Mouse (Mus musculus) adrenal gland, adult 2 months (tissue): Measurements from ENCODE around the gene AY358078. TPM values are rescaled to one million over a fixed set of nuclear protein-coding genes. Genes with fewer than 3 reads are reported as not detected.
"Not testable (repeated sequence)": the region's sequence is repeated elsewhere in the genome, so short reads cannot be mapped to it uniquely, and the experiment has no call there.

Experiments
- DNase-seq: peaks from one replicate; pipeline ENCODE4 v3.0.0; 2021
- long read RNA-seq: library from polyadenylated mRNA; stranded (forward); transcript quantifications from one replicate; pipeline ENCODE4 v2.0.0, GENCODE M21; 2021
- polyA plus RNA-seq: library from polyadenylated mRNA; depleted of rRNA; stranded (reverse); fragments of >200 nt; gene quantifications from 2 replicates; pipeline ENCODE4 v1.2.3, GENCODE M21; 2012; rRNA removed
- total RNA-seq, 2 experiments: library from RNA; stranded (reverse); gene quantifications; 2 replicates each; pipeline ENCODE4 v1.2.3; 2021

Gene AY358078
- total RNA-seq = not detected
- polyA plus RNA-seq = not detected in 2 replicates
- long read RNA-seq = 0 reads

DNA sequence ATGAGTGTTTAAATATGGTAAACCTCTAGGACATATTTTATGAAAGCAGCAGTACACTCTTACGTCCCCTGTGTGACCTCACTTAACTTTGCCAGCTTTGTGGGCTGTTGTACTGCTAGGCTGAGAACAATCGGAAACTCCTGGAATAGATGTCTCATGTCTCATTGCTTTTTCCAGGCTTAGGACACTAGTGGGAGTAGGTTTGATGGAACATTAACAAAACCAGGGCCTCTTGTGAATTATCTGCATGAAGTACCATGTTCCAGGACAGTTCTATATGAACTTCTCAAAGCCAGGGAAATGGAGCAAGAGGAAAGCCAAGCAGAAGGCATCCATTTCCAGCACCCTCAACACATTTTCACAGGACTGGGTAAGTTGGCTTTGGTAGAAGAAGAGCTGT, at the start of gene AY358078:
Gene AY358078 (plus strand): TSS at position 301 of the 400 bp plus-strand sequence.
- no peak for DNase-seq

DNA sequence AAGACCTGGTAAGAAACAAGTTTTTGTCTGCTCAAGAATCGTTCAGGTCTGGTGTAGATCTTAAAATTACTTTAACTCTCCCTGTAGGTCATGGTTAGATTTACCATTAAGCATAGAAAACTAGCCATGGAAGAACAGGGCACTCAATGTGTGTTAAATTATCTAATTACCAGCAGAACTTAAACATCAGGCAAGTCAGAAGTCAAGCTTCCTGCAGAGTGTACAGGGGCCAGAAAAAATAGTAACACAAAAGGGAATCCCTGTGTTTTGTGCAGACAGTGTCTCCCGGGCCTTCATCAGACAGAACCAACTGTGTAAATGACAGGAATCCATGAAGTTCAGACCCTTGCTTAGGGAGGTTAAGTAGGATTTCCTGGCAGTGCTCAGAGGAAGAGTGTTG, 43.9 kb upstream of the AY358078 start:
- no peak for DNase-seq

DNA sequence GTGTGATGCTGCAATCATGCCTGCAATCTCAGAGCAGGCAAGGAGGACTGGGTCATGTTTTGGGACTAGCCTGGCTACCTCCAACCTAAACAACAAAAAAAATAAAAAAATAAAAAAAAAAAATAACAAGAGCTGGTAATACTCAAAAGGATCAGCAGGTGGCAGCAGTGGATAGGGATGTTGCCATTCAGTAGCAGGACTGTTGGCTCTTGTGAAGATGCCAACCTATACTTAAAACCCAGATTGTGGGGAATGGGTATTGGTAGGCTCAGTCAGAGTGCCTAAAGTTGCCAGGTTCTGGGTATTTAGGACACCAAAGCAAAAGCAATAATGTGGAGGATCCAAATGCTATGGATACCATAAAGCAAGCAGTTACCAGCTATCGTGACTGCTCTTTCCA, 28.5 kb upstream of the AY358078 start:
- DNase-seq = not testable (repeated sequence)

DNA sequence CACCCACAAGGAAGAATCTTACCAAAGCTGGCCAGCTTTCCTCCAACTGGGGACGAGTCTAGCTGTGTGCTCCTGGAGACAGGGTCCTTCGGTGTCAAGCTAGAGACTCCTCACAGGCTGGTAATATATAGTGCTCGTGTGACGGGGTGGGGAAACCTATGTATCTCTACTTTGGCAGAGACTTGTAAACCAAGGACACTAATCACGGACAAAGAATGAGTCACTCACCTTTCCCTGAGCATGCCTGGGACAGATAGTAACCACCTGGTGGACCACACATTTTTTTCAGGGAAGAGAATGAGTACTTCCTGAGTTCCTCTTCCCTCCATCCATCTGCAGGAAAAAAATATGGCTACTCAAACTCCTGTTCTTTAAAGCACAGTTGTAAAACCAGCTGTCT, 26.4 kb upstream of the AY358078 start, which contains the start of gene Ang4:
Gene Ang4 (minus strand): TSS at position 101 of the 400 bp plus-strand sequence.
- no peak for DNase-seq

DNA sequence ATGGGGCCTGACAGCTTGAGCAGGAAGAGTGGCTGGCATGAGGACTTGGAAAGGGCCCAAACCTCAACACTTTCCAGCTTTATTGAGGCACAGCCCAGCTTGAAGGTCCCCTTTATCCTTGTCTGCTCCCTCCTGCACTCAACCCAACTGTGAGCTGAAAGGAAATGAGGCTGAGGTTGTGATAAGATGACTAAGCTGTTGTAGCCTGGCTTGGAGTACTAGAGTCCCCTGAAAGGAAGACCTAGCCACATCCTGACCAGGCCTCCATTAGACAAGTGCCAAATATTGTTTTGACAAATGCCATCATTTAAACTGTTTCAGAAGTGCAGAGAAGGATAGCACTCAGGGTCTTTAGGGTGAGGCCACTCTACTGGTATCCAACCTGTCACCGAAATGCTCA, 22.1 kb upstream of the AY358078 start:
- no peak for DNase-seq

DNA sequence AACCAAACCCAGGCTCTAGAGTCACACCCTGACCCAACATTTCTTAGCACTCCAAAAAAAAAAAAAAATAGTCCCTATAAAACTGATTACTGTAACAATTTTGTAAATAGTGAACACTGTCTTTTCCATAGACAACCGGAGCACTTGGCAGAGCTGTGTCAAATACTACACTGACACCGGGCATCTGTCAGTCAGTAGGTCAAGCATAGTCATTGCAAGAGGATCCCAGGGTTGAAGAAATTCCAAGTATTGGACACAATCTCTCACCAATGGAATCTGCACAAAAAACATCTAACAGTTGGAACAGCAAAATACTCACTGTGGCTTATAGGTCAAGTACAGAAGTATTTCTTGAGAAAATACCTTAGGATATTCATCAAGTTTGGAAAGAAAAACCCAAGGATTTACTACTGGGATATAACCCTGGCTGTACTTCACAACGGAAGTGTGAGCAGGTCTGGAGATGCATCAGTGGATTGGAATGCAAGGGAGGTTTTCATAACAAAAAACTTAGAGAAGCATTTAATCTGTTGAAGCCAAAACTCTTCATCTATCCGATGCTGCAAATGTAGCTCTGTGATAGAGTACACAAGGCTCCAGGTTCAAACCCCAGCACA, 20.9 kb upstream of the AY358078 start:
- DNase-seq = no peak

DNA sequence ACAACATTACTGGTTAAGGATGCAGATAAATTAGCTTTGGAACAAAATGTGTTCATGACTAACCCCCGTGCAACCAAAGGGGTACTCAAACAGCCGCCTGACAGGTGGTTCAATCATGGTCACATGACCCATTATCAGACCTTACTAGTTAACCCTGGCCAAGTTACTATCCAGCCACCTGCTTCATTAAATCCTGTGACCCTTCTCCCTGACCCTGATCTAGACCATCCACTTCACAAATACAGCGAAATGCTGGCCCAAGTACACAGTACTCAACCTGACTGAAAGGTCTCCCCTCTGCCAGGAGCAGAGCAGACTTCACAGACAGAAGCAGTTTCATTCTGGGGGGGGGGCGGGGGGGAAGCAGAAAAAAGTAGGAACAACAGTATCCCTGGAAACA, 13.5 kb upstream of the AY358078 start:
- no peak for DNase-seq

DNA sequence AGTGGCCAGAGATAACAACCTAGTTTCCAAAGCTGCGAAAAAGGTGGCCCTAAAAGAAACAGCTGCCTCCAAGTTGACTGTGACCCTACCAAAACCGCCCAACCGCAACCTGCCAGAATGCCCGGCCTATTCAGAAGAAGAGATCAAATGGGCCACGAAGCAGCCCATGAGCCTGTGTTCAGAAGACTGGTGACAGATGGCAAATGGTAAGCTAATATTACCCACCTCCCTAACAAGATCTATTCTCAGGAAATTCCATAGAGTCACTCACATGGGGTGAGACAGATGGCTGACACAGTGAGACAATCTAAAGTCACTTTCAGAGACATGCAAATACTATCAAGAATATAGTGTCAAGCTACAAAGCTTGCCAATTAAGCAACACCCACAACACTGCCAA, 12.8 kb upstream of the AY358078 start:
- no peak for DNase-seq

DNA sequence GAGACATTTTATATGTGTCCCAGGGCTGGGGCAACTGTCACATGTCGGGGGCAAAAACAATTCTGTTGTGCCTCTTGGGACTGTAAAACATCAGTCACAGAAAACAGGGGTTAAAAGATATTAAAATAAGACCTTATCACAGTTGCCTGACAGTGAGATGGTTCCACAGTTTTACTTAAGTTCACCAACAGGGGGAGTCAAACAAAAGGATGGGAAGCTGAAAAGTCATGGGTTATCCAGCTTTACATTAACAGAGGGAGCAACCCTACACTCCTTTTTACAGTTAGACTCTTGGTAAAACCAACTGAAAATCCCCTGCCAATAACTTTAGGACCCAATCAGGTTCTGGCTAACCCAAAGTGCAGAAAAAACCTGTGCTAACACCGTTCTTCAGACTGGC, 10.7 kb upstream of the AY358078 start:
- DNase-seq = no peak

DNA sequence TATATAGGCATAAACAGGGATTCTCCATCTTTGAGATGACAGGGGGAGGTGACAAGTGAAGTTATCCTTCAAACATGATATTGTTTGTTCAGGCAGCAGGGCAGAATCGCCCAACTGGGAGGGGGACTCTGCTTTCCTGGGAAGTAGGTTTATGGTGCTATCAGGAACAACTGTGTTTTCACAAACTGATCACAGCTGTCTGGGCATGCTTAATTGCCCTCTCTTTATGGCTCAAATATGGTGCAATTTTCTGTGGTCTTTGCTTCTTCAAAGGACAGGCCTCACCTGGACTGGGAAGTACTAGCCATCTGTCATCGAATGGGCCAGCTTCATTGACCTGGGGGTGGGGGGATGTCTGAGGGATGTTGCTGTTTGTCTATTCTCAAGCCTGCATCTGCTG, 5.7 kb upstream of the AY358078 start:
- no peak for DNase-seq

DNA sequence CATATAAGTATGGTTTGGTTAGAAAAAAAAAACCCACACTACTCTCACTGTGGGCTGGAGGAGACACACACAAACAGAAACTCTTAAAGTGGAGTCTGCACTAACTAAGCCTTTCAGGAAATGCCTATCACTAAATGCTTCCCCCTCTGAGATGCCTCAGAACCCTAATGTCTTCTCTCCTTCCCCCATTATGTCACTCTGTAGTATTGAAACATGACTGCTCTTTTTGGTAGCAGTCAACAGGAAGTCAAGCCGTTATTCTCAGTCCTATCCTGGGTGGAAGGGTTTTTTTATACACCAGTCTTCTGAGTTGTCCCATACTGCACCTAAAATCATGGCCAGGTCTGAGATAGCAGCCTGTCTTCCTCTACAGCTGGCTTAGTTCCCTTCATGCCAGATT, 26.8 kb downstream of the AY358078 start:
- DNase-seq = no peak

DNA sequence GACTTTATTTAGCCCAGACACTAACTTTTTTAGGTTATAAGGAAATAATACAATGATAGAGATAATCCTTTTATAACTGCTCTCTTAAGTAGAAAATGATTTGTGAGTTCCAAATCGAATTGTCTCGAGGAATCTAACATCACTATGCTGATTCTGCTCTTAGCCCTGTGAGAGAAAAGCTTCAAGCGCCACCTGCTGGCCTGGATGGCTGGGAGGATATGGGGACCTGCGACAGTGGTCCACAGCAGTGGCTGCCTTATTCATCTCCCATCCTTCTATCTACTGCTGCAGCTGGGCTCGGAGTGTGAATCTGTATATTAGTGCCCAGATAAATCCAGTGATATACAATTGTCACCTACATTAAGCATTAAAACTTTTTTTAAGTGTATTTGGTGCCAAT, 28.0 kb downstream of the AY358078 start:
- peak; percentile 17 for DNase-seq

DNA sequence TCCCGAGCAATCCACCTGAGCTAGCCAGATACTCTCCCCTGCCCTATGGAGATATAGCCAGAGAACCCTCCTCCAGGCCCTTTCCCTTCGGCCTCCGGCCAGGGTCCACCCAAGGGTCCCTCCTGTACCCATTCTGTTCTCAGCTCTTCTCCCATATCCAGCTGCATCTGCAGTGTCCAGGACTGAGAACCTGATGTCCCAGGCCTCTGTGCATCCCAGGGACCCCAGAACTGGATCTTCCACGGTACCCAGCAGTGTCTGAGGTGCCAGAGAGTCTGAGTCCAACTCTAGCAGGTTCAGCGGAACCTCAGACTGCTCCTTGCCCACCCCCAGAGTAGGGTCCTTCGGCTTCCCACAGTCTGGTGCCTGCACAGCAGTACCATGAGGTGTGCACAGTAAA, 29.3 kb downstream of the AY358078 start:
- no peak for DNase-seq

DNA sequence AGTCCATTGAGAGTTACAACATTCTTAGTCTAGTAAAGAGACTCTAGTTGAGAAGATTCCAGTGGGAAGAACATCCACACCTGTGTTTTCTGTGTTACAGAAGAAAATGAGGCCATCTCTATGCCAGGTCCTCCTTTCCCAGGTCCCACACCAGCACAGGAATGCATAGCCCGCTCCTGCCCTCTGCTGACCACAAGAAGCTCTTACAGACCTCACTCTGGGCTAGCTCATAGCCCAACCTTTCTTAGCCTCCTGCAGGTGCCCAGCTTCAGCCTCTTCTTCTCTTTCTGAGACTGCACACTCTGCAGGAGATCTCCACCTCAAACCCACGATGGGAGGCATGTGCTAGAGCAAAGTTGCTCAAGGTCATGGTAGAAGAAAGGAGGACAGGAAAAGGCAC, 38.6 kb downstream of the AY358078 start:
- not testable (repeated sequence) for DNase-seq

DNA sequence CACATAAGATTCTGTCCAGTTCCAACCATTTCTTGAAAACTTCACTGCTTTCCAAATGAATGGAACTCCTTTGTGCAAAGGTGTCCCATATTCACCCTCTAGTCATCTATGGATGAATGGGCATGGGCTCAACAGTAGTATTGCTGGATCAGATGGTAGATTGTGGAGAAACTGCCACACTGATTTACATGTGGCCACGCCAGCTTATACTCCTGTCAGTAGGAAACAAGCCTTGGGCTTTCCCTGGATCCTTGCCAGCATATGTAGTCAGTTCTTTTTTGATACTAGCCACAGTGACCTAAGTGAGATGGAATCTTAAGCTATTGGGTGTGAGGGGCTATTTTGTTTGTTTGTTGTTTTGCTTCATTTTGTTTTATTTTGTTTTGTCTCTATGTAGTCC, 42.4 kb downstream of the AY358078 start:
- DNase-seq = no peak

DNA sequence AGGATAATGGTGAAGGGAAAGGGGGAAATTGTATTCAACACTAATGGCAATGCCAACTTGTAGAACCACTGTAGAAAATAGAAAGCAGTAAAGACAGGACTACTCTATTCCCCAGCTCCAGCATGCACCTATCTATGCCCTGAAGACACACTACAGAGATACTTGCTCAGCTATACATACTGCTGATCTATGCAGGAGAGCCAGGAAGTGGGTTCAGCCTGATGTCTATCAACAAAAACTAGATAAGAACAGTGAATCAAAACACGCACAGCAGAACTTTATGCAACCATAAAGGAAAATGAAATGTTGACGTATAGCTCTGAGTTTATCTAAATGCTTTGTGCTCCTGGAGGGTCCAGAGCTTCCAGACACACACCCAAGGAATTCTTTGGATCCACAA, 42.9 kb downstream of the AY358078 start:
- no peak for DNase-seq

DNA sequence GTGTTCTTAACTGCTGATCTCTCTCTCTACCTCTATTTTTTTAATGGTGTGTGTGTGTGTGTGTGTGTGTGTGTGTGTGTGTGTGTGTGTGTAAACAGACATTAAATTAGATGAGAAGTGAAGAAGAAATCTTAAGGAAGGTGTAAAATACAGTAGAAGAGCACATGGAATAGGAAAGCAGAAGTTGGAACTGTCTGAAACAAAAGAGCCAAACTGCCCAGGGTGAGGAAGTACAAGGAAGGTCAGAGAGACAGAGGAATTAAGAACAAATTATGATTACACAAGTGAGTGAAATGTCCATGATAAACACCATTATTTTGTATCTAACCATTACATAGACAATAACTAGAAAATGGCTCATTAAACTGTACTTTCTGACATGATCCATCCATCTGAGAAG, 44.0 kb downstream of the AY358078 start:
- no peak for DNase-seq

DNA sequence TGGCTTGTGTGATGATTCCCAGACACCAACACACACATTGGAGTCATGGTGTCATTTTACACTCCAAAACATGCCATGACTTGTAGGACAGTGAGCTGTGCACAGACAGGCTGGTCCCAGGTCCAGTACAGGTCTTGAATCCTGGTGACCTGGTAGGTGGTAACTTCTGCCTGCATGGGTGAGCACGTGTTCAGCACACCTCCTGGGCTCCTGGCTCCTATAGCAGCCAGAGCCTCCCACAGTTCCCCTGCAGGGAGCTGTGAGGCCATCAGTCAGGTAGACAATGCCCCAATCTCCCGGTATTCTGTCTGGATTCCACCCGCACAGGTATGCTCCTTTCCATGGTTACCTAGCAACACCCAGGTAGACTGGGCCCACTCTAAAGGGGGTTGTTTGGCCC, 46.7 kb downstream of the AY358078 start:
- no peak for DNase-seq

DNA sequence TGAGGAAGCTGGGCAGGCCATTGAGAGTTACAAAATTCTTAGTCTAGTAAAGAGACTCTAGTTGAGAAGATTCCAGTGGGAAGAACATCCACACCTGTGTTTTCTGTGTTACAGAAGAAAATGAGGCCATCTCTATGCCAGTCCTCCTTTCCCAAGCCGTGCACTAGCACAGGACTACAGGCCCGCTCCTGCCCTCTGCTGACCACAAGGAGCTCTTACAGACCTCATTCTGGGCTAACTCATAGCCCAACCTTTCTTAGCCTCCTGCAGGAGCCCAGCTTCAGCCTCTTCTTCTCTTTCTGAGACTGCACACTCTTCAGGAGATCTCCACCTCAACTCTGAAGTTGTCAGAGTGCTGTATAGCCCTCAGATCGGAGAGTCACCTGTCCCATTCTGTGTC, 51.2 kb downstream of the AY358078 start:
- DNase-seq = not testable (repeated sequence)

DNA sequence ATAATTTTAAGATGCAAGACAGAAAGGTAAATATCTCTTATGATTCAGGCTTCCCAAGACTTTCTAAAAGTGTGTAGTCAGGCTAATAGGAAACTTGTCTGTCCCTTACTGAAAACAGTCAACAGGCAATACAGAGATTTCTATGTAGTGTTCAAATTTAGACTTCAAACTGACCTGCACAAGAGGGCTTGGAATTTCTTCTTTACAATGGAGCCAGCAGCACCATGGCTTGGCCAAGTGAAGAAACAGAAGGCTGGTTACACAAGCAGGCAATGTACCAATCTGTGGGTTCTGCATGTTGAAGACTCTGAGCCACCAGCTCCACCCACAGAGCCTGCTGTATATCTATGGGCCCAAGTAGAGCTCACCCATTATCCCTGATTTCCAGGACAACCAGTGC, 53.6 kb downstream of the AY358078 start, which contains the start of gene Ear6:
Gene Ear6 (plus strand): TSS at position 301 of the 400 bp plus-strand sequence.
- no peak for DNase-seq

DNA sequence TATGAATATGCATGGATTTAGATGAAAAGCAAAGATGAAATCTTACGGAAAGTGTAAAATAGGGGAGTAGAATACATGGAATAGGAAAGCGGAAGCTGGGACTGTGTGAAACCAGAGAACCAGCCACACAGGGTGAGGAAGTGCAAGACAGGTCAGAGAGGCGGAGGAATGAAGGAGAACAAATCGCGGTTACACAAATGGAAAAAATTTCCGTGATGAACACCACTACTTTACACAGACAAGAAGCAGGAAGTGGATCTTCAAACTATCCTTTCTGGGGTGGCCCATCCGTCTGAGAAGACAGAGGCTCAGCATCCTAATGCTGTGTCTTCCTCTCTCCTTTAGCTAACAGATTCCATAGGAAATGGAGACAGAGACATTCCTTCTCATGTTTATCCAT, 55.4 kb downstream of the AY358078 start:
- not testable (repeated sequence) for DNase-seq

DNA sequence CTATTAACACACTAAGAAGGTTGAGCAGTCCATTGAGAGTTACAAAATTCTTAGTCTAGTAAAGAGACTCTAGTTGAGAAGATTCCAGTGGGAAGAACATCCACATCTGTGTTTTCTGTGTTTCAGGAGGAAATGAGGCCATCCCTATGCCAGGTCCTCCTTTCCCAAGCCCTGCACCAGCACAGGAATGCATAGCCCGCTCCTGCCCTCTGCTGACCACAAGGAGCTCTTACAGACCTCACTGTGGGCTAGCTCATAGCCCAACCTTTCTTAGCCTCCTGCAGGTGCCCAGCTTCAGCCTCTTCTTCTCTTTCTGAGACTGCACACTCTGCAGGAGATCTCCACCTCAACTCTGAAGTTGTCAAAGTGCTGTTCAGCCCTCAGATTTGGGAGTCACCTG, 63.8 kb downstream of the AY358078 start:
- peak; percentile 32 for DNase-seq

DNA sequence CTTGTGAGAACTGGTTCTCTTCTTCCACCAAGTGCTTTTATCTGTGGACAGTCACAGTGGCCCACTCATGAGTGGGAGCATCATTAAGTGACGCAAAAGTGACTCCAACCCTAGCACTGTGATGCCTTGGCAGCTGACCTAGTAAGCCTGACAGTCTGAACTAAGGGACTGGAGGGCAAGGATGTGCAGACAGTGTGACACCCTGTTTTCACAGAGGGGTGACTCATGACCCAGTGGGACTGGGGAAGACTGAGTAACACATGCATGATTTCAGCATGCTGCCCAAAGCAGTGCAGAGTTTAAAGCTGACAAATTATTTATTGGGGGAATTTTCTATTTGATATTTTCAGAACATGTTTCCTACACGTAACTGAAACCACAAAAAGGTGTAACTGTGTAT, 70.9 kb downstream of the AY358078 start:
- DNase-seq = peak; percentile 78

DNA sequence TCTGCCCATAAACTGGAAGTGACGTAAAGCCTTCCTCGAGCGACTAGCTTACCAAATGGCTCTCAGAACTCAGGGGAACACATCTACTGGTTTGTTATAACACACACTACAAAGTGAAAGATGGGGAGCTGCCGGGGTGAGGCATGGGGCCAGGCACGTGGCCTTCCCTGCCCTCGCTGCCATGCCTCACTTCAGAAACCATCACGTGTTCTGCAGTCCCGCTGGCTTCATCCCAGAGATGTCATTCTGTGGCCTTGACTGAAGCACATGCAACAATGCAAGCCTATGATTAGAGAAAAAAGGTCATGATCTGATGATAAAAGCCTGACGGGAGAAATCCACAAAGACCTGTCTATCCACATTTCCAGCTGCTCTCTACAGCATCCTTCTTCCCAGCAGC, 71.9 kb downstream of the AY358078 start:
- DNase-seq = peak; percentile 92
